Mouse (Mus musculus): Measurements from ENCODE around the gene Lhfpl2. TPM values are rescaled to one million over a fixed set of nuclear protein-coding genes. Genes with fewer than 3 reads are reported as not detected.
A peak's percentile ranks its signal among the peaks of the same experiment; 100 is the strongest.

The Lhfpl2 gene
- polyA plus RNA-seq, 1 experiment from 2014 or later, result 33.0 TPM

GRCm38 (mm10) chr13:94115476-94115875 is 57.9 kb downstream of the Lhfpl2 start:
- no peaks in the 10 kb centered on the region for H3K27me3 ChIP-seq
- TF ChIP-seq CTCF (IDR thresholded peaks at IDR 0.05), result no peak
- peak; percentile 35 for ATAC-seq
- no peak for DNase-seq (ENCODE audit: low read depth, low spot score)
- in situ Hi-C loops (cut with MboI; ENCODE audit: low pct_unique_long_range_greater_than_20kb), result no loop called here
- POLR2A ChIA-PET, result no interaction called here
- CTCF ChIA-PET, result no interaction called here

- CTCF ChIA-PET, result interaction anchor here (2.1 kb wide), 1 partner anchor 15 kb away, joined by 5 read pairs; no protein-coding TSS in a partner anchor
- H3K27me3 ChIP-seq, result no peaks in the 10 kb centered on the region
- ATAC-seq (peak; percentile 51), DNase-seq (ENCODE audit: low read depth, low spot score) (no peak)
- TF ChIP-seq CTCF (IDR thresholded peaks at IDR 0.05), result no peak
- in situ Hi-C loops (cut with MboI; ENCODE audit: low pct_unique_long_range_greater_than_20kb), result no loop called here
- POLR2A ChIA-PET, result interaction anchor here (0.6 kb wide), 1 partner anchor 18 kb away, joined by 3 read pairs; no protein-coding TSS in a partner anchor
Measured at GRCm38 (mm10) chr13:94116705-94117410, 59.3 kb downstream of the Lhfpl2 start.

GRCm38 (mm10) chr13:94117522-94117921 is 59.9 kb downstream of the Lhfpl2 start:
- POLR2A ChIA-PET, result no interaction called here
- DNase-seq (ENCODE audit: low read depth, low spot score) (no peak), ATAC-seq (no peak)
- no peak for TF ChIP-seq CTCF (IDR thresholded peaks at IDR 0.05)
- in situ Hi-C loops (cut with MboI; ENCODE audit: low pct_unique_long_range_greater_than_20kb), result no loop called here
- CTCF ChIA-PET, result interaction anchor here (1.1 to 2.1 kb wide), 2 partner anchors 16 to 87 kb away, joined by 4 to 5 read pairs; no protein-coding TSS in a partner anchor
- H3K27me3 ChIP-seq, result no peaks in the 10 kb centered on the region

- ChIA-PET CTCF (interaction anchor here (1.1 to 2.1 kb wide), 3 partner anchors 9 to 87 kb away, joined by 3 to 5 read pairs (median 4); no protein-coding TSS in a partner anchor), POLR2A (no interaction called here)
- in situ Hi-C loops (cut with MboI; ENCODE audit: low pct_unique_long_range_greater_than_20kb), result no loop called here
- no peak for TF ChIP-seq CTCF (IDR thresholded peaks at IDR 0.05)
- ATAC-seq, result no peak
- no peak for DNase-seq (ENCODE audit: low read depth, low spot score)
- H3K27me3 ChIP-seq, result no peaks in the 10 kb centered on the region
Measured at GRCm38 (mm10) chr13:94118091-94118490, 60.5 kb downstream of the Lhfpl2 start.

GRCm38 (mm10) chr13:94119309-94119708 is 61.7 kb downstream of the Lhfpl2 start:
- CTCF ChIA-PET, result interaction anchor here (1.0 to 1.6 kb wide), 5 partner anchors 8 to 326 kb away, joined by 3 to 6 read pairs (median 3); no protein-coding TSS in a partner anchor
- POLR2A ChIA-PET, result no interaction called here
- H3K27me3 ChIP-seq, result no peaks in the 10 kb centered on the region
- DNase-seq (ENCODE audit: low read depth, low spot score) (no peak), ATAC-seq (no peak)
- TF ChIP-seq CTCF (IDR thresholded peaks at IDR 0.05), result no peak
- in situ Hi-C loops (cut with MboI; ENCODE audit: low pct_unique_long_range_greater_than_20kb), result no loop called here

GRCm38 (mm10) chr13:94122703-94123592 is 65.4 kb downstream of the Lhfpl2 start:
- no peak for TF ChIP-seq CTCF (IDR thresholded peaks at IDR 0.05)

GRCm38 (mm10) chr13:94130394-94130793 is 72.8 kb downstream of the Lhfpl2 start:
- no peaks in the 10 kb centered on the region for H3K27me3 ChIP-seq
- ChIA-PET CTCF (interaction anchor here (1.2 kb wide), 1 partner anchor 29 kb away, joined by 3 read pairs; no protein-coding TSS in a partner anchor), POLR2A (no interaction called here)
- DNase-seq (ENCODE audit: low read depth, low spot score) (no peak), ATAC-seq (no peak)
- in situ Hi-C loops (cut with MboI; ENCODE audit: low pct_unique_long_range_greater_than_20kb), result loop anchor here (5.0 to 10.0 kb wide), 2 partner anchors 133 to 336 kb away; no protein-coding TSS in a partner anchor
- TF ChIP-seq CTCF (IDR thresholded peaks at IDR 0.05), result no peak

More at GRCm38 (mm10) chr13:94122703-94123592, 65.4 kb downstream of the Lhfpl2 start:
- ATAC-seq (no peak), DNase-seq (ENCODE audit: low read depth, low spot score) (no peak)
- in situ Hi-C loops (cut with MboI; ENCODE audit: low pct_unique_long_range_greater_than_20kb), result no loop called here
- no peaks in the 10 kb centered on the region for H3K27me3 ChIP-seq
- ChIA-PET POLR2A (no interaction called here), CTCF (no interaction called here)

- ATAC-seq, result no peak
- CTCF ChIA-PET, result interaction anchor here (1.1 to 1.6 kb wide), 5 partner anchors 9 to 54 kb away, joined by 3 to 4 read pairs (median 3); no protein-coding TSS in a partner anchor
- in situ Hi-C loops (cut with MboI; ENCODE audit: low pct_unique_long_range_greater_than_20kb), result loop anchor here (5.0 to 10.0 kb wide), 2 partner anchors 134 to 336 kb away; no protein-coding TSS in a partner anchor
Measured at GRCm38 (mm10) chr13:94131135-94131534, 73.5 kb downstream of the Lhfpl2 start.

GRCm38 (mm10) chr13:94132187-94132995 is 74.8 kb downstream of the Lhfpl2 start:
- H3K27me3 ChIP-seq, result no peaks in the 10 kb centered on the region
- TF ChIP-seq CTCF (IDR thresholded peaks at IDR 0.05), result no peak
- CTCF ChIA-PET, result interaction anchor here (1.1 to 1.6 kb wide), 3 partner anchors 8 to 55 kb away, joined by 3 to 4 read pairs (median 4); no protein-coding TSS in a partner anchor

More at GRCm38 (mm10) chr13:94131135-94131534, 73.5 kb downstream of the Lhfpl2 start:
- no peaks in the 10 kb centered on the region for H3K27me3 ChIP-seq
- DNase-seq (ENCODE audit: low read depth, low spot score), result no peak
- POLR2A ChIA-PET, result no interaction called here
- no peak for TF ChIP-seq CTCF (IDR thresholded peaks at IDR 0.05)

More at GRCm38 (mm10) chr13:94132187-94132995, 74.8 kb downstream of the Lhfpl2 start:
- POLR2A ChIA-PET, result no interaction called here
- in situ Hi-C loops (cut with MboI; ENCODE audit: low pct_unique_long_range_greater_than_20kb), result loop anchor here (5.0 to 10.0 kb wide), 2 partner anchors 135 to 338 kb away; no protein-coding TSS in a partner anchor
- ATAC-seq (peak; percentile 77), DNase-seq (ENCODE audit: low read depth, low spot score) (peak; percentile 87)
